Mouse (Mus musculus) hematopoietic multipotent progenitor cell, adult 10-12 weeks (in vitro differentiated cells): ENCODE results near the gene Hgf. TPM values are rescaled to one million over a fixed set of nuclear protein-coding genes. Genes with fewer than 3 reads are reported as not detected.

Source experiments
- polyA plus RNA-seq: library from polyadenylated mRNA; stranded (reverse); fragments of >175 nt; gene quantifications from 2 replicates; pipeline ENCODE4 v1.2.3, GENCODE M21; 2012; ENCODE audit warnings: low replicate concordance

The Hgf gene
- 0.13 and 0.23 TPM in 2 replicates for polyA plus RNA-seq

GRCm38 (mm10) chr5:16553304-16554047 is at the start of gene Hgf:
Gene Hgf (plus strand): TSS chr5:16553495.

Other genes starting within 250 kb of the Hgf start
- not detected in 2 replicates for gene Gm28710, start 238.3 kb downstream of the Hgf start, polyA plus RNA-seq